Mouse (Mus musculus) embryonic fibroblast, embryonic 13.5 days (primary cell): ENCODE data around the gene Cd79b. TPM values are rescaled to one million over a fixed set of nuclear protein-coding genes. Genes with fewer than 3 reads are reported as not detected.

ENCODE experiments used
- H3K27ac ChIP-seq: 2 replicates; pipeline ENCODE4 v1.5.1; 2012; ENCODE audit warnings: low read length, control low read depth, inconsistent platforms; ENCODE audit not compliant: insufficient read depth
- H3K4me1 ChIP-seq: 2 replicates; pipeline ENCODE4 v1.6.1; 2011; ENCODE audit warnings: low read length; ENCODE audit not compliant: control insufficient read depth, insufficient read depth
- H3K4me3 ChIP-seq: 2 replicates; pipeline ENCODE4 v1.5.1; 2011; ENCODE audit warnings: mild to moderate bottlenecking, control low read depth, low read length; ENCODE audit not compliant: insufficient read depth
- CTCF ChIP-seq: IDR thresholded peaks from 2 replicates; pipeline ENCODE4 v1.5.1; 2011; ENCODE audit warnings: mild to moderate bottlenecking, control low read depth, low read length, moderate library complexity, borderline replicate concordance; ENCODE audit not compliant: insufficient read depth
- POLR2A ChIP-seq: IDR thresholded peaks from 2 replicates; pipeline ENCODE4 v1.6.1; 2011; ENCODE audit warnings: low read depth, mild to moderate bottlenecking, control low read depth, low read length, moderate library complexity
- polyA plus RNA-seq: library from polyadenylated mRNA; stranded (reverse); fragments of >200 nt; gene quantifications from 2 replicates; pipeline ENCODE4 v1.2.4, GENCODE M21; 2011; ENCODE audit warnings: low read depth; ENCODE audit not compliant: missing spikeins, insufficient read length

The Cd79b gene
- polyA plus RNA-seq, 1 experiment: not detected

- TF ChIP-seq POLR2A (no peak), CTCF (peak; percentile 88)
- no peaks in the 10 kb centered on the region for H3K4me1 ChIP-seq
- H3K4me3 ChIP-seq: no peak overlapping the region
- H3K27ac ChIP-seq: no peak overlapping the region
Observed at GRCm38 (mm10) chr11:106302634-106303033, 11.9 kb downstream of the Cd79b start.

DNA sequence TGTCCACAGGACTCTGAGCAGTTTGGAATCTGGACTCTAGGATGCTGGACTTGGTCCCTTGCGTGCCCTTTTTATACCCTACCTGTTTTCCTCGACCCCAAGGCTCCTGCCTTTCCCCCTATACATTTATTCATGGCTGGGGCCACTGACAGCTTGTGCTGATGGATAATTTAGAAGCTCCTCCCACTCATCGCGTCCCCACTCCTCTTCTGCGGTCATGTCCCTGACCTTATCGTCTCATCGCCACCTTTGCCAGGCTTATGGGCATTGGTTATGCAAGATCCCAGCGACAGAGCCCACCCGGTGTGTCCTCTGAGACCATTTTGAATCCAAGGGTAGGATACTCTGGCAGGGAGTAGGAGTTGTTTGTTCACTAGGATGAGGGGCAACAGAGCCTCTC, 12.8 kb downstream of the Cd79b start, which contains the start of gene Gh:
TSS of gene Gh (minus strand) at position 101 of the 400 bp plus-strand sequence.
- TF ChIP-seq CTCF (no peak), POLR2A (no peak)
- Histone ChIP-seq H3K4me3 (no peak within 1 kb of the TSS), H3K4me1 (no peaks in the 10 kb centered on the region), H3K27ac (no peak within 1 kb of the TSS)

DNA sequence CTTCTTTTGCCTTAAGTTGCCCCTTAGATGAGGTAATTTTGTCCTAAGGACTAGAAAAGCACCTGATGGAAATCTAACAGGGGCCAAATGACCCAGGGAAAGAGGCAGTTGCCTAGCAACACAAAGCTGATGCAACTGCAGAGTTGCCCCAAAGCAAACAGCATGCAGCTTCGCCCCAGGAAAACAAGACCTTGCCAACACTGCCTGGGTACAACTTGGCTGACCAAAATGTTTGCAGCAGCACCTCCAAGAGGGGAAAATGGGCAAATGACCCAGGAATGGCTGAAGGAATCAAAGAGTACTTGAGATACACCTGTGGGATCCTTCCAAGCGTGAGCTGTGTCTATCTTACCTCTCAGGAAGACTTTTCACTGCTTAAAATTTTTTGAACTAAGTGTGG, 22.7 kb downstream of the Cd79b start:
- Histone ChIP-seq H3K4me1 (0 out of 2 replicates have a peak, but pooled peaks cover 2% of the 10 kb centered on the region), H3K4me3 (no peak overlapping the region), H3K27ac (no peak overlapping the region)
- no peak for TF ChIP-seq CTCF

GRCm38 (mm10) chr11:106290376-106290775, 24.2 kb downstream of the Cd79b start:
- TF ChIP-seq POLR2A (no peak), CTCF (no peak)
- no peak overlapping the region for H3K27ac ChIP-seq
- H3K4me3 ChIP-seq: no peak overlapping the region
- 0 out of 2 replicates have a peak, but pooled peaks cover 2% of the 10 kb centered on the region for H3K4me1 ChIP-seq

- Histone ChIP-seq H3K27ac (no peak overlapping the region), H3K4me1 (0 out of 2 replicates have a peak, but pooled peaks cover 2% of the 10 kb centered on the region), H3K4me3 (no peak overlapping the region)
- TF ChIP-seq POLR2A: no peak
- no peak for TF ChIP-seq CTCF
Observed at GRCm38 (mm10) chr11:106289369-106289768, 25.2 kb downstream of the Cd79b start.

- Histone ChIP-seq H3K4me3 (no peak overlapping the region), H3K4me1 (0 out of 2 replicates have a peak, but pooled peaks cover 2% of the 10 kb centered on the region), H3K27ac (peak overlapping the region; percentile 60)
- TF ChIP-seq CTCF (no peak), POLR2A (no peak)
Observed at GRCm38 (mm10) chr11:106286987-106287386, 27.6 kb downstream of the Cd79b start.

- Histone ChIP-seq H3K4me3 (no peak overlapping the region), H3K27ac (no peak overlapping the region), H3K4me1 (0 out of 2 replicates have a peak, but pooled peaks cover 2% of the 10 kb centered on the region)
- TF ChIP-seq CTCF: no peak
- TF ChIP-seq POLR2A: no peak
Observed at GRCm38 (mm10) chr11:106286206-106286605, 28.4 kb downstream of the Cd79b start.

DNA sequence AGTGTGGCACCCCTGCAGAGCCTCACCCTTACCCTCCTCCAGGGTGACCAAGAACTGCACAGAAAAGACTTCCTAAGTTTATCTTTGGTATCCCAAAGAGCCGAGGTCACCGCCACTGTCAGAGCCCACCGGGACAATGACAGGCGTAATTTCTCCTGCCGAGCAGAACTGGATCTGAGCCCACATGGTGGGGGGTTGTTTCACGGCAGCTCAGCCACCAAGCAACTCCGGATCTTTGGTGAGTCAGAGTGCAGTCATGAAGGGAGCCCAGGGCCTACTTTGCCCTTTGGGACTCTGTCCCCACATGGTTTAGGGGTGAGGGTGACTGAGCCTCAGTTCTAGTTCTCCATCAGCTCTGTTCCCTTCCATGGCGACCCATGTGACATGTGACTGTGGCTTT, 30.4 kb downstream of the Cd79b start:
- 0 out of 2 replicates have a peak, but pooled peaks cover 2% of the 10 kb centered on the region for H3K4me1 ChIP-seq
- no peak for TF ChIP-seq POLR2A
- no peak for TF ChIP-seq CTCF
- H3K27ac ChIP-seq: no peak overlapping the region
- no peak overlapping the region for H3K4me3 ChIP-seq

- H3K4me1 ChIP-seq: 0 out of 2 replicates have a peak, but pooled peaks cover 2% of the 10 kb centered on the region
Observed at GRCm38 (mm10) chr11:106283371-106283770, 31.2 kb downstream of the Cd79b start.

GRCm38 (mm10) chr11:106282452-106282851, 32.1 kb downstream of the Cd79b start:
- H3K27ac ChIP-seq: no peak overlapping the region
- TF ChIP-seq POLR2A: no peak
- TF ChIP-seq CTCF: no peak
- H3K4me3 ChIP-seq: no peak overlapping the region
- H3K4me1 ChIP-seq: 0 out of 2 replicates have a peak, but pooled peaks cover 2% of the 10 kb centered on the region

More at GRCm38 (mm10) chr11:106283371-106283770, 31.2 kb downstream of the Cd79b start:
- H3K4me3 ChIP-seq: no peak overlapping the region
- TF ChIP-seq POLR2A (no peak), CTCF (no peak)
- H3K27ac ChIP-seq: no peak overlapping the region
